ENCODE assay signal across 21 mouse cellular contexts in the genomic region with DNA sequence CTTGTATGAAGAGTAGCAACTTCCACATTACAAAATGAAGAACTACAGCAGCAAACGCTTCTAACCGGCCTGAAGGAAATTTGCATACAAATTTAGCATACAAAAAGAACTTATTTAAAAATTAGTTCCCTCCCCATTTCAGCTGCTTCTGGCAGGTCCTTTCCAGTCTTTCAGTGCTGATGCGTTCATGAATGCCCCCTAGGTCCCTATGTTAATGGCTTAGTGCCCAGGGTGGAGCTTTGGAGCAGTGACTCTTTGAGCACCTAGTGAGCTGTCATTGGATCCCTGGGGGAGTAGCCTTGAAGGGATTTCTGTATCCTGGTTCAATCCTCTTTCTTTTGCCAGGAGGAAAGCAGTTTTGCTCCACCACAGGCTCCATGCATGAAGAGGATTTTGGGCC. TPM values are rescaled to one million over a fixed set of nuclear protein-coding genes. Genes with fewer than 3 reads are reported as not detected.
DNase-seq lines count a peak whose midpoint lies in the region; TF ChIP-seq lines count a peak whose summit lies in the region.
"Had no signal": no experiment of that assay in that cellular context is flagged by ENCODE, and none has a peak within 500 bp of the region (broad histone marks: within the 10 kb centered on the region; RNA-seq: fewer than 3 reads in every experiment).

No protein-coding gene starts in this region.

- TF ChIP-seq CTCF in layer of hippocampus, adult 2 months (conservative IDR thresholded peaks at IDR 0.05), result no peak
- no peak for TF ChIP-seq CTCF in ES-Bruce4 (IDR thresholded peaks at IDR 0.05; ENCODE audit: low read depth, low read length)
- no peak for TF ChIP-seq CTCF in bone marrow macrophage, adult 2 months (IDR thresholded peaks at IDR 0.05; ENCODE audit: low read depth, low read length)

- no peaks in the 10 kb centered on the region for H3K27me3 ChIP-seq in ES-Bruce4 (ENCODE audit: control insufficient read depth, insufficient read depth, low read length, poor library complexity, severe bottlenecking)
- H3K27me3 ChIP-seq: liver, embryonic 15.5 days had no signal

- no peaks in the 10 kb centered on the region for H3K4me1 ChIP-seq in ES-Bruce4 (ENCODE audit: control insufficient read depth, insufficient read depth, low read length)
- peaks cover 17% of the 10 kb centered on the region for H3K4me1 ChIP-seq in bone marrow macrophage, adult 2 months (ENCODE audit: control insufficient read depth, insufficient read depth, low read length)
- H3K4me1 ChIP-seq: liver, embryonic 15.5 days had no signal

- H3K36me3 ChIP-seq in ES-Bruce4 (ENCODE audit: control insufficient read depth, insufficient read depth, low read length, poor library complexity, severe bottlenecking), result no peaks in the 10 kb centered on the region; the same call in 1 of the 2 replicates
- H3K36me3 ChIP-seq: G1E had no signal

- TF ChIP-seq POLR2A in ES-Bruce4 (IDR thresholded peaks at IDR 0.05; ENCODE audit: insufficient read depth, low read length), result no peak
- TF ChIP-seq POLR2A in bone marrow macrophage, adult 2 months (IDR thresholded peaks at IDR 0.05; ENCODE audit: borderline replicate concordance, low read depth, low read length), result no peak

- no peaks in the 10 kb centered on the region for H3K9me3 ChIP-seq in ES-Bruce4 (replicated peaks; ENCODE audit: control insufficient read depth, insufficient read depth, low read length, poor library complexity, severe bottlenecking)
- H3K9me3 ChIP-seq: forebrain, embryonic 10.5 days; G1E; limb, embryonic 10.5 days; liver, embryonic 15.5 days had no signal

- TF ChIP-seq EP300 in ES-Bruce4 (IDR thresholded peaks at IDR 0.05; ENCODE audit: insufficient read depth, low read depth, low read length), result 0 out of 2 replicates have a peak, but pooled peaks have one; percentile 50

- no peak overlapping the region for H3K4me3 ChIP-seq in layer of hippocampus, adult 2 months
- no peak overlapping the region for H3K4me3 ChIP-seq in ES-Bruce4 (ENCODE audit: low read depth, low read length)
- no peak overlapping the region for H3K4me3 ChIP-seq in bone marrow macrophage, adult 2 months (ENCODE audit: insufficient read depth, low read length)
- H3K4me3 ChIP-seq: forebrain, embryonic 10.5 days; limb, embryonic 10.5 days; liver, embryonic 15.5 days had no signal

- H3K9ac ChIP-seq in ES-Bruce4 (ENCODE audit: low read depth, poor library complexity, severe bottlenecking), result no peak overlapping the region
- H3K9ac ChIP-seq: forebrain, postnatal 0 days; liver, embryonic 15.5 days had no signal

- DNase-seq in layer of hippocampus, adult 2 months (ENCODE audit: low spot score in 2 of 2), result no peak
- DNase-seq in layer of hippocampus, postnatal 10 days (ENCODE audit: low spot score in 2 of 2), result no peak
- DNase-seq in A20 (ENCODE audit: low read depth, low spot score), result peak; percentile 45
- DNase-seq in right cerebral cortex, adult 2 months (ENCODE audit: low spot score in 2 of 2), result no peak
- no peak for DNase-seq in right cerebral cortex, postnatal 25 days
- DNase-seq in adrenal gland, postnatal 14 days, result no peak
- DNase-seq: adrenal gland, postnatal 25 days; cerebellum, adult 11 months; cerebellum, adult 9-11 months; forebrain, postnatal 0 days; gastrocnemius, postnatal 36 days; kidney, adult 9 months; kidney, postnatal 25 days; liver; right cerebral cortex, postnatal 4 days had no signal

- H3K27ac ChIP-seq in layer of hippocampus, adult 2 months, result peak overlapping the region; percentile 82
- no peak overlapping the region for H3K27ac ChIP-seq in ES-Bruce4 (ENCODE audit: insufficient read depth, low read length)
- H3K27ac ChIP-seq in bone marrow macrophage, adult 2 months (ENCODE audit: insufficient read depth, low read depth, low read length), result peak overlapping the region; percentile 23
- H3K27ac ChIP-seq: forebrain, embryonic 10.5 days; limb, embryonic 10.5 days; liver, embryonic 15.5 days had no signal

RNA-seq across cellular contexts. Expression of gene Akap7, which starts 28.3 kb away (rescaled TPM):
- 10 to 100 TPM; 53.2 to 57.8 TPM for total RNA-seq in layer of hippocampus, adult 2 months (2021)
- total RNA-seq in layer of hippocampus, postnatal 10 days (2021), result 10 to 100 TPM; 70.6 to 73.8 TPM
- 59.1 and 69.8 TPM in 2 replicates for polyA plus RNA-seq in ES-Bruce4 (2011; ENCODE audit: insufficient read depth, insufficient read length, low read depth, missing spikeins)
- 16.9 and 26.0 TPM in 2 replicates for polyA plus RNA-seq in bone marrow macrophage, adult 2 months (2012; ENCODE audit: insufficient read depth, insufficient read length, missing spikeins)
- total RNA-seq in adrenal gland, postnatal 14 days (2021), result 65.2 and 68.4 TPM in 2 replicates
- polyA plus RNA-seq: G1E had no signal
